Mouse (Mus musculus): ENCODE data around the gene Rbms1. TPM values are rescaled to one million over a fixed set of nuclear protein-coding genes. Genes with fewer than 3 reads are reported as not detected.

Rbms1 gene
- polyA plus RNA-seq, 1 experiment, result 23.8 TPM

- H3K27ac ChIP-seq (ENCODE audit: control insufficient read depth, insufficient read depth, low read depth, low read length, poor library complexity), result peak overlapping the region; percentile 58
- H3K4me3 ChIP-seq (replicated peaks; ENCODE audit: control insufficient read depth, low read depth, low read length), result no peak overlapping the region
- WGBS, result 31% methylated on average over 15 of the region's 15 CpGs
- TF ChIP-seq POLR2A (IDR thresholded peaks at IDR 0.05; ENCODE audit: borderline replicate concordance, control insufficient read depth, low read depth, low read length) (no peak), CTCF (IDR thresholded peaks at IDR 0.05; ENCODE audit: control insufficient read depth, insufficient read depth, low read length) (no peak)
- peaks cover 3% of the 10 kb centered on the region for H3K4me1 ChIP-seq (ENCODE audit: control insufficient read depth, insufficient read depth, low read length)
These were observed 61.5 kb downstream of the Rbms1 start for GRCm38 (mm10) chr2:60901511-60901951.

- no peak overlapping the region for H3K4me3 ChIP-seq (replicated peaks; ENCODE audit: control insufficient read depth, low read depth, low read length)
- WGBS, result 66% methylated on average over 6 of the region's 6 CpGs
- TF ChIP-seq POLR2A (IDR thresholded peaks at IDR 0.05; ENCODE audit: borderline replicate concordance, control insufficient read depth, low read depth, low read length) (no peak), CTCF (IDR thresholded peaks at IDR 0.05; ENCODE audit: control insufficient read depth, insufficient read depth, low read length) (no peak)
- peaks cover 3% of the 10 kb centered on the region for H3K4me1 ChIP-seq (ENCODE audit: control insufficient read depth, insufficient read depth, low read length)
- no peak overlapping the region for H3K27ac ChIP-seq (ENCODE audit: control insufficient read depth, insufficient read depth, low read depth, low read length, poor library complexity)
These were observed 62.0 kb downstream of the Rbms1 start for GRCm38 (mm10) chr2:60901013-60901412.

- Histone ChIP-seq H3K4me1 (ENCODE audit: control insufficient read depth, insufficient read depth, low read length) (no peaks in the 10 kb centered on the region), H3K4me3 (replicated peaks; ENCODE audit: control insufficient read depth, low read depth, low read length) (no peak overlapping the region), H3K27ac (ENCODE audit: control insufficient read depth, insufficient read depth, low read depth, low read length, poor library complexity) (no peak overlapping the region)
- TF ChIP-seq POLR2A (IDR thresholded peaks at IDR 0.05; ENCODE audit: borderline replicate concordance, control insufficient read depth, low read depth, low read length), result no peak
- no peak for TF ChIP-seq CTCF (IDR thresholded peaks at IDR 0.05; ENCODE audit: control insufficient read depth, insufficient read depth, low read length)
- 80% methylated on average over 1 of the region's 1 CpGs for WGBS
These were observed 70.0 kb downstream of the Rbms1 start for GRCm38 (mm10) chr2:60893042-60893441.

GRCm38 (mm10) chr2:60883931-60884330 lies 79.1 kb downstream of the Rbms1 start:
- no peak for TF ChIP-seq CTCF (IDR thresholded peaks at IDR 0.05; ENCODE audit: control insufficient read depth, insufficient read depth, low read length)
- no peak for TF ChIP-seq POLR2A (IDR thresholded peaks at IDR 0.05; ENCODE audit: borderline replicate concordance, control insufficient read depth, low read depth, low read length)
- WGBS, result 20% methylated on average over 4 of the region's 4 CpGs

GRCm38 (mm10) chr2:60883043-60883365 lies 80.0 kb downstream of the Rbms1 start:
- H3K4me3 ChIP-seq (replicated peaks; ENCODE audit: control insufficient read depth, low read depth, low read length), result no peak overlapping the region
- H3K4me1 ChIP-seq (ENCODE audit: control insufficient read depth, insufficient read depth, low read length), result peaks cover 6% of the 10 kb centered on the region
- H3K27ac ChIP-seq (ENCODE audit: control insufficient read depth, insufficient read depth, low read depth, low read length, poor library complexity), result no peak overlapping the region
- WGBS, result 14% methylated on average over 3 of the region's 3 CpGs
- no peak for TF ChIP-seq POLR2A (IDR thresholded peaks at IDR 0.05; ENCODE audit: borderline replicate concordance, control insufficient read depth, low read depth, low read length)
- no peak for TF ChIP-seq CTCF (IDR thresholded peaks at IDR 0.05; ENCODE audit: control insufficient read depth, insufficient read depth, low read length)

More at GRCm38 (mm10) chr2:60883931-60884330, 79.1 kb downstream of the Rbms1 start:
- H3K27ac ChIP-seq (ENCODE audit: control insufficient read depth, insufficient read depth, low read depth, low read length, poor library complexity), result peak overlapping the region; percentile 70
- H3K4me1 ChIP-seq (ENCODE audit: control insufficient read depth, insufficient read depth, low read length), result peaks cover 2% of the 10 kb centered on the region; the same call in 1 of the 2 replicates
- no peak overlapping the region for H3K4me3 ChIP-seq (replicated peaks; ENCODE audit: control insufficient read depth, low read depth, low read length)

GRCm38 (mm10) chr2:60882202-60883042 lies 80.6 kb downstream of the Rbms1 start:
- 60% methylated on average over 5 of the region's 5 CpGs for WGBS
- TF ChIP-seq POLR2A (IDR thresholded peaks at IDR 0.05; ENCODE audit: borderline replicate concordance, control insufficient read depth, low read depth, low read length) (no peak), CTCF (IDR thresholded peaks at IDR 0.05; ENCODE audit: control insufficient read depth, insufficient read depth, low read length) (no peak)
- H3K4me3 ChIP-seq (replicated peaks; ENCODE audit: control insufficient read depth, low read depth, low read length), result no peak overlapping the region
- H3K4me1 ChIP-seq (ENCODE audit: control insufficient read depth, insufficient read depth, low read length), result peaks cover 8% of the 10 kb centered on the region
- H3K27ac ChIP-seq (ENCODE audit: control insufficient read depth, insufficient read depth, low read depth, low read length, poor library complexity), result no peak overlapping the region

GRCm38 (mm10) chr2:60881571-60882041 lies 81.4 kb downstream of the Rbms1 start:
- TF ChIP-seq CTCF (IDR thresholded peaks at IDR 0.05; ENCODE audit: control insufficient read depth, insufficient read depth, low read length), result no peak
- TF ChIP-seq POLR2A (IDR thresholded peaks at IDR 0.05; ENCODE audit: borderline replicate concordance, control insufficient read depth, low read depth, low read length), result no peak
- H3K27ac ChIP-seq (ENCODE audit: control insufficient read depth, insufficient read depth, low read depth, low read length, poor library complexity), result peak overlapping the region; percentile 99
- H3K4me3 ChIP-seq (replicated peaks; ENCODE audit: control insufficient read depth, low read depth, low read length), result peak overlapping the region; percentile 64
- H3K4me1 ChIP-seq (ENCODE audit: control insufficient read depth, insufficient read depth, low read length), result peaks cover 8% of the 10 kb centered on the region
- 4% methylated on average over 27 of the region's 27 CpGs for WGBS

GRCm38 (mm10) chr2:60880789-60881570 lies 82.0 kb downstream of the Rbms1 start:
- 3% methylated on average over 91 of the region's 104 CpGs for WGBS
- H3K4me1 ChIP-seq (ENCODE audit: control insufficient read depth, insufficient read depth, low read length), result peaks cover 8% of the 10 kb centered on the region
- peak overlapping the region; percentile 75 for H3K4me3 ChIP-seq (replicated peaks; ENCODE audit: control insufficient read depth, low read depth, low read length)
- H3K27ac ChIP-seq (ENCODE audit: control insufficient read depth, insufficient read depth, low read depth, low read length, poor library complexity), result peak overlapping the region; percentile 99
- TF ChIP-seq CTCF (IDR thresholded peaks at IDR 0.05; ENCODE audit: control insufficient read depth, insufficient read depth, low read length) (no peak), POLR2A (IDR thresholded peaks at IDR 0.05; ENCODE audit: borderline replicate concordance, control insufficient read depth, low read depth, low read length) (peak; percentile 34; the same call in 1 of the 2 replicates)

Data from bone marrow, adult 2 months (tissue).